Mouse (Mus musculus): ENCODE data around the gene Nphp4.
A peak's percentile ranks its signal among the peaks of the same experiment; 100 is the strongest.

Nphp4 gene

GRCm38 (mm10) chr4:152477466-152478223, 1.1 kb downstream of the Nphp4 start, which contains the start of gene Kcnab2:
Kcnab2 (minus strand) TSS chr4:152477871.
- DNase-seq (ENCODE audit: low read depth, low spot score), result peak; percentile 96

GRCm38 (mm10) chr4:152478224-152478567, 1.7 kb downstream of the Nphp4 start:
- no peak for DNase-seq (ENCODE audit: low read depth, low spot score)

GRCm38 (mm10) chr4:152480426-152480825, 3.9 kb downstream of the Nphp4 start:
- no peak for DNase-seq (ENCODE audit: low read depth, low spot score)

- no peak for DNase-seq (ENCODE audit: low read depth, low spot score)
Observed at GRCm38 (mm10) chr4:152488046-152488445, 11.5 kb downstream of the Nphp4 start.

- DNase-seq (ENCODE audit: low read depth, low spot score), result no peak
Observed at GRCm38 (mm10) chr4:152490311-152490710, 13.8 kb downstream of the Nphp4 start.

GRCm38 (mm10) chr4:152491250-152491899, 14.9 kb downstream of the Nphp4 start:
- DNase-seq (ENCODE audit: low read depth, low spot score), result no peak

GRCm38 (mm10) chr4:152494360-152494879, 17.9 kb downstream of the Nphp4 start:
- DNase-seq (ENCODE audit: low read depth, low spot score), result no peak

- DNase-seq (ENCODE audit: low read depth, low spot score), result no peak
Observed at GRCm38 (mm10) chr4:152512221-152512925, 35.9 kb downstream of the Nphp4 start.

GRCm38 (mm10) chr4:152514884-152515283, 38.4 kb downstream of the Nphp4 start:
- DNase-seq (ENCODE audit: low read depth, low spot score), result no peak

GRCm38 (mm10) chr4:152519106-152519505, 42.6 kb downstream of the Nphp4 start:
- no peak for DNase-seq (ENCODE audit: low read depth, low spot score)

- DNase-seq (ENCODE audit: low read depth, low spot score), result peak; percentile 62
Observed at GRCm38 (mm10) chr4:152520083-152520482, 43.6 kb downstream of the Nphp4 start.

GRCm38 (mm10) chr4:152532872-152533271, 56.4 kb downstream of the Nphp4 start:
- DNase-seq (ENCODE audit: low read depth, low spot score), result no peak

GRCm38 (mm10) chr4:152539756-152540155, 63.2 kb downstream of the Nphp4 start:
- no peak for DNase-seq (ENCODE audit: low read depth, low spot score)

- DNase-seq (ENCODE audit: low read depth, low spot score), result no peak
Observed at GRCm38 (mm10) chr4:152541172-152541571, 64.7 kb downstream of the Nphp4 start.

GRCm38 (mm10) chr4:152542447-152542846, 65.9 kb downstream of the Nphp4 start:
- no peak for DNase-seq (ENCODE audit: low read depth, low spot score)

GRCm38 (mm10) chr4:152546481-152546880, 70.0 kb downstream of the Nphp4 start:
- no peak for DNase-seq (ENCODE audit: low read depth, low spot score)

- DNase-seq (ENCODE audit: low read depth, low spot score), result no peak
Observed at GRCm38 (mm10) chr4:152547886-152548663, 71.6 kb downstream of the Nphp4 start.

- DNase-seq (ENCODE audit: low read depth, low spot score), result no peak
Observed at GRCm38 (mm10) chr4:152549507-152550202, 73.1 kb downstream of the Nphp4 start.

- no peak for DNase-seq (ENCODE audit: low read depth, low spot score)
Observed at GRCm38 (mm10) chr4:152550203-152550549, 73.7 kb downstream of the Nphp4 start.

- DNase-seq (ENCODE audit: low read depth, low spot score), result no peak
Observed at GRCm38 (mm10) chr4:152553582-152554285, 77.2 kb downstream of the Nphp4 start.

All from embryo, embryonic 11.5 days (tissue).